Mouse (Mus musculus): ENCODE results near the gene Vdr. TPM values are rescaled to one million over a fixed set of nuclear protein-coding genes. Genes with fewer than 3 reads are reported as not detected.

Vdr gene
- polyA plus RNA-seq, 1 experiment from 2014 or later = 0.15 TPM

GRCm38 (mm10) chr15:97821983-97822363, 88.5 kb downstream of the Vdr start:
- ATAC-seq = no peak
- Histone ChIP-seq H3K4me1 (ENCODE audit: control insufficient read depth, insufficient read depth, low read length) (peaks cover 42% of the 10 kb centered on the region), H3K9me3 (replicated peaks; ENCODE audit: control insufficient read depth, low read length, poor library complexity, severe bottlenecking) (no peaks in the 10 kb centered on the region), H3K27me3 (ENCODE audit: control insufficient read depth, insufficient read depth, low read depth, low read length) (no peaks in the 10 kb centered on the region), H3K9ac (ENCODE audit: low read depth, low read length) (no peak overlapping the region), H3K27ac (ENCODE audit: low read length) (no peak overlapping the region), H3K4me2 (ENCODE audit: low read length) (no peak overlapping the region), H3K36me3 (ENCODE audit: control insufficient read depth, insufficient read depth, low read length) (no peaks in the 10 kb centered on the region), H3K4me3 (ENCODE audit: low read depth, low read length) (no peak overlapping the region)
- WGBS = 76% methylated on average over 6 of the region's 6 CpGs

GRCm38 (mm10) chr15:97821321-97821982, 89.0 kb downstream of the Vdr start:
- no peak overlapping the region for H3K9ac ChIP-seq (ENCODE audit: low read depth, low read length)
- no peaks in the 10 kb centered on the region for H3K9me3 ChIP-seq (replicated peaks; ENCODE audit: control insufficient read depth, low read length, poor library complexity, severe bottlenecking)
- H3K4me1 ChIP-seq (ENCODE audit: control insufficient read depth, insufficient read depth, low read length) = peaks cover 41% of the 10 kb centered on the region
- H3K27ac ChIP-seq (ENCODE audit: low read length) = no peak overlapping the region
- no peak overlapping the region for H3K4me2 ChIP-seq (ENCODE audit: low read length)
- H3K36me3 ChIP-seq (ENCODE audit: control insufficient read depth, insufficient read depth, low read length) = no peaks in the 10 kb centered on the region
- WGBS = 65% methylated on average over 10 of the region's 10 CpGs
- ATAC-seq = no peak
- no peaks in the 10 kb centered on the region for H3K27me3 ChIP-seq (ENCODE audit: control insufficient read depth, insufficient read depth, low read depth, low read length)
- no peak overlapping the region for H3K4me3 ChIP-seq (ENCODE audit: low read depth, low read length)

- Histone ChIP-seq H3K4me2 (ENCODE audit: low read length) (no peak overlapping the region), H3K36me3 (ENCODE audit: control insufficient read depth, insufficient read depth, low read length) (no peaks in the 10 kb centered on the region), H3K9ac (ENCODE audit: low read depth, low read length) (no peak overlapping the region), H3K4me3 (ENCODE audit: low read depth, low read length) (no peak overlapping the region), H3K4me1 (ENCODE audit: control insufficient read depth, insufficient read depth, low read length) (peaks cover 26% of the 10 kb centered on the region), H3K9me3 (replicated peaks; ENCODE audit: control insufficient read depth, low read length, poor library complexity, severe bottlenecking) (no peaks in the 10 kb centered on the region), H3K27me3 (ENCODE audit: control insufficient read depth, insufficient read depth, low read depth, low read length) (no peaks in the 10 kb centered on the region), H3K27ac (ENCODE audit: low read length) (no peak overlapping the region)
- ATAC-seq = no peak
- 79% methylated on average over 9 of the region's 9 CpGs for WGBS
Measured at GRCm38 (mm10) chr15:97819937-97820336, 90.5 kb downstream of the Vdr start.

- 96% methylated on average over 16 of the region's 17 CpGs for WGBS
- no peak for ATAC-seq
- Histone ChIP-seq H3K27ac (ENCODE audit: low read length) (no peak overlapping the region), H3K4me2 (ENCODE audit: low read length) (no peak overlapping the region), H3K9me3 (replicated peaks; ENCODE audit: control insufficient read depth, low read length, poor library complexity, severe bottlenecking) (no peaks in the 10 kb centered on the region), H3K9ac (ENCODE audit: low read depth, low read length) (no peak overlapping the region), H3K4me1 (ENCODE audit: control insufficient read depth, insufficient read depth, low read length) (peaks cover 14% of the 10 kb centered on the region), H3K27me3 (ENCODE audit: control insufficient read depth, insufficient read depth, low read depth, low read length) (no peaks in the 10 kb centered on the region), H3K36me3 (ENCODE audit: control insufficient read depth, insufficient read depth, low read length) (no peaks in the 10 kb centered on the region), H3K4me3 (ENCODE audit: low read depth, low read length) (no peak overlapping the region)
Measured at GRCm38 (mm10) chr15:97816199-97816994, 94.0 kb downstream of the Vdr start.

GRCm38 (mm10) chr15:97815254-97815653, 95.2 kb downstream of the Vdr start:
- WGBS = 95% methylated on average over 4 of the region's 4 CpGs
- H3K27me3 ChIP-seq (ENCODE audit: control insufficient read depth, insufficient read depth, low read depth, low read length) = no peaks in the 10 kb centered on the region
- no peak overlapping the region for H3K9ac ChIP-seq (ENCODE audit: low read depth, low read length)
- H3K4me3 ChIP-seq (ENCODE audit: low read depth, low read length) = no peak overlapping the region
- H3K4me1 ChIP-seq (ENCODE audit: control insufficient read depth, insufficient read depth, low read length) = peaks cover 14% of the 10 kb centered on the region
- no peak overlapping the region for H3K4me2 ChIP-seq (ENCODE audit: low read length)
- H3K36me3 ChIP-seq (ENCODE audit: control insufficient read depth, insufficient read depth, low read length) = no peaks in the 10 kb centered on the region
- H3K9me3 ChIP-seq (replicated peaks; ENCODE audit: control insufficient read depth, low read length, poor library complexity, severe bottlenecking) = no peaks in the 10 kb centered on the region
- no peak for ATAC-seq
- H3K27ac ChIP-seq (ENCODE audit: low read length) = no peak overlapping the region

- Histone ChIP-seq H3K4me2 (ENCODE audit: low read length) (no peak overlapping the region), H3K4me1 (ENCODE audit: control insufficient read depth, insufficient read depth, low read length) (peaks cover 14% of the 10 kb centered on the region), H3K9me3 (replicated peaks; ENCODE audit: control insufficient read depth, low read length, poor library complexity, severe bottlenecking) (no peaks in the 10 kb centered on the region), H3K27ac (ENCODE audit: low read length) (no peak overlapping the region), H3K9ac (ENCODE audit: low read depth, low read length) (no peak overlapping the region), H3K4me3 (ENCODE audit: low read depth, low read length) (no peak overlapping the region), H3K27me3 (ENCODE audit: control insufficient read depth, insufficient read depth, low read depth, low read length) (no peaks in the 10 kb centered on the region), H3K36me3 (ENCODE audit: control insufficient read depth, insufficient read depth, low read length) (no peaks in the 10 kb centered on the region)
- no peak for ATAC-seq
- whole genome bisulfite sequencing = 70% methylated on average over 5 of the region's 5 CpGs
Measured at GRCm38 (mm10) chr15:97814703-97815102, 95.7 kb downstream of the Vdr start.

GRCm38 (mm10) chr15:97813452-97814204, 96.8 kb downstream of the Vdr start:
- H3K9ac ChIP-seq (ENCODE audit: low read depth, low read length) = 0 out of 2 replicates have a peak overlapping the region, but pooled peaks have one; percentile 28

GRCm38 (mm10) chr15:97812875-97813274, 97.6 kb downstream of the Vdr start:
- H3K9ac ChIP-seq (ENCODE audit: low read depth, low read length) = 0 out of 2 replicates have a peak overlapping the region, but pooled peaks have one; percentile 28
- no peaks in the 10 kb centered on the region for H3K27me3 ChIP-seq (ENCODE audit: control insufficient read depth, insufficient read depth, low read depth, low read length)
- H3K4me3 ChIP-seq (ENCODE audit: low read depth, low read length) = no peak overlapping the region
- peaks cover 14% of the 10 kb centered on the region for H3K4me1 ChIP-seq (ENCODE audit: control insufficient read depth, insufficient read depth, low read length)
- 61% methylated on average over 7 of the region's 7 CpGs for WGBS
- ATAC-seq = no peak
- no peak overlapping the region; the same call in 1 of the 2 replicates for H3K27ac ChIP-seq (ENCODE audit: low read length)
- H3K9me3 ChIP-seq (replicated peaks; ENCODE audit: control insufficient read depth, low read length, poor library complexity, severe bottlenecking) = no peaks in the 10 kb centered on the region
- no peak overlapping the region for H3K4me2 ChIP-seq (ENCODE audit: low read length)
- peaks cover 9% of the 10 kb centered on the region for H3K36me3 ChIP-seq (ENCODE audit: control insufficient read depth, insufficient read depth, low read length)

More at GRCm38 (mm10) chr15:97813452-97814204, 96.8 kb downstream of the Vdr start:
- no peak overlapping the region for H3K4me3 ChIP-seq (ENCODE audit: low read depth, low read length)
- no peak for ATAC-seq
- H3K4me1 ChIP-seq (ENCODE audit: control insufficient read depth, insufficient read depth, low read length) = peaks cover 14% of the 10 kb centered on the region
- no peak overlapping the region; the same call in 1 of the 2 replicates for H3K4me2 ChIP-seq (ENCODE audit: low read length)
- no peaks in the 10 kb centered on the region for H3K27me3 ChIP-seq (ENCODE audit: control insufficient read depth, insufficient read depth, low read depth, low read length)
- H3K9me3 ChIP-seq (replicated peaks; ENCODE audit: control insufficient read depth, low read length, poor library complexity, severe bottlenecking) = no peaks in the 10 kb centered on the region
- H3K27ac ChIP-seq (ENCODE audit: low read length) = peak overlapping the region; percentile 35; the same call in 1 of the 2 replicates
- 47% methylated on average over 21 of the region's 21 CpGs for WGBS
- H3K36me3 ChIP-seq (ENCODE audit: control insufficient read depth, insufficient read depth, low read length) = peaks cover 3% of the 10 kb centered on the region; the same call in 1 of the 2 replicates

All from midbrain, embryonic 16.5 days (tissue).